Mouse (Mus musculus): ENCODE results near the gene Pgghg.

DNA sequence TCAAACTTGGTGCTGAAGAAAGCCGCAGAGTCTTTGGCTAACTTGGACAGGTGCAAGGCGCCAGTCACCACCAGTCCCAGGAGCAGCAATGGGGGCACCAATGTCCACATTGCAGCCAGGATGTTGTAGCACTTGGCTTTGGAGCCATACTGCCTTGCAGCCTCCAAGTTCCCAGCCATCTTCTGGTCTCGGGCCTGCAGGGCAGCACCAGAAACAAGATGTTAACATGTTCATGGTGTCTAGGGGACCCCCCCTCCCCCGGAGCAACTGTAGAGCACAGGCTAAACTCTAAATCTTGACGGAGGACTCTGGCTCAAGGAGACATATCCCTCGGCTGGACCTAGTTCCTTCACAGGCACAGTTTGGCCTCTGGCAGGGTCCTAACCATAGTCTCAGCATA, 8.1 kb downstream of the Pgghg start:
- no peak for TF ChIP-seq POLR2A (IDR thresholded peaks at IDR 0.05; ENCODE audit: insufficient read depth, low read length)
- TF ChIP-seq CTCF (IDR thresholded peaks at IDR 0.05; ENCODE audit: low read depth, low read length) = no peak
- TF ChIP-seq EP300 (IDR thresholded peaks at IDR 0.05; ENCODE audit: insufficient read depth, low read depth, low read length) = no peak

Measured in ES-Bruce4 (cell line).